Mouse (Mus musculus): ENCODE measurements around the gene Ube2n. TPM values are rescaled to one million over a fixed set of nuclear protein-coding genes. Genes with fewer than 3 reads are reported as not detected.

The Ube2n gene
- 742 TPM for polyA plus RNA-seq (2014; fragmentation: Illumina TruSeq; extraction: RNeasy Lipid Tissue Mini Kit (QIAGEN cat#74804); ENCODE audit: low read depth, low replicate concordance)

DNA sequence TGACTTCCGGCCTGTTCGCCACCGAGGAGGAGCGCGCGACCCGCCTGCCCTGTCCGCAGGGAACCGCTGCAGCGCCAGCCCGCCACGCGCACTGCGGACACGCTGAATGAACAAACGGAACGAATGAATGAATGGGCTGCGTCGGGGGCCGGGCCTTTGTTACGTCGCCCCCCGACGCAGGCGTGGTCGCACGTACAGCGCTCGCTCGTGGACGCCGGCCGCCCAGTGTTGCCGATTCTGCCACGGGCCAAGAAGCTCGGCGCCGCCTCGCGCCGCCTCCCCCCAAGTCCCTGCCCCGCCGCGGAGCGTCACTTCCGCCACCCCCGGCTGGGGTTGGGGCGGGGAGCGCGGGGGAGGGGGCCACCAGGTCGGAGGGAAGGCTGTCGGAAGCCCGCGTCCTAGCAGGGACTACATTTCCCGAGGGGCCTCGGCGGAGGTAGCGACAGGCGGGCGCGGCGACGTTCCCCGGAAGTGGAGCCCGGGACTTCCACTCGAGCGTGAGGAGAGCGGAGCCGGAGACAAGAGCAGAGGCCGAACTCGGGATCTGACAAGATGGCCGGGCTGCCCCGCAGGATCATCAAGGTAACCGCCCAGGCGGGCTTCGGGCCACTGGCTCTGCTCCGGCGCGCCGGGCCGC lies at the start of gene Ube2n:
TSS of gene Ube2n (plus strand) at position 490 of the 637 bp plus-strand sequence.

DNA sequence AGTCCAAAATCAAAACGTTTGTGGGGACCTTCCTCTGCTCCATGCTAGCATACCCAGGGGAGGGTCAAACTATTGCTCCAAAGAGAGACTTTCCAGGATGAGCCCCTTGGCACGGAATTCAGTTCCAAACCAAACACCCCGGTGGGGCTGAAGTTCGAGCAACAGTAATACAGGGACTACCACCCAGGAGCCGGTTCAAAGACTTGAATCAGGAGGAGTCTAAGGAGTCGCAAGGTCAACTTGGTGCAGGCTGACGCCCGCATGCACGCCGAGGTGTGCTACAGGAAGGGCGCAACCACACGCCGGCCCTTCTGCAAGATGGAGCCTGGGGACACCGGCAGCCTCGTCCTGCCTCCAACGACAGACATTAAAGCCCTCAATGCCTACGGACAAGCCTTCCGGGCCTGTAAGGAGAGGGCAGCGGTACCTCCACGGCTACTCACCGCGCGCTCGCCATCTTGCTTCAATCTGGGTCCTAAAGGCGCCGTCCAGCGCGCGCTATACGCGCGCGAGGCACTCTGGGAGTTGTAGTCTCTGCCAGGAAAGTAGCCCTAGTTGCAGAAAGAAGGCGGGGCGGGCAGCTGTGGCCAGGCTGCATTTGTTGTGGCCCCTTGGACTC lies 13.4 kb upstream of the Ube2n start, which contains the start of gene Mrpl42:
TSS of gene Mrpl42 (minus strand) at position 478 of the 619 bp plus-strand sequence.

GRCm38 (mm10) chr10:95563851-95564845 lies 49.2 kb downstream of the Ube2n start, which contains the start of gene Nudt4:
Nudt4 (minus strand) TSS chr10:95564146.

Other genes with a start within 250 kb of the Ube2n start
- 9.7 TPM for gene Cradd, start 191.0 kb upstream of the Ube2n start, polyA plus RNA-seq (2014; fragmentation: Illumina TruSeq; extraction: RNeasy Lipid Tissue Mini Kit (QIAGEN cat#74804); ENCODE audit: low read depth, low replicate concordance)
- 62.7 TPM for gene Socs2, start 98.0 kb upstream of the Ube2n start, polyA plus RNA-seq (2014; fragmentation: Illumina TruSeq; extraction: RNeasy Lipid Tissue Mini Kit (QIAGEN cat#74804); ENCODE audit: low read depth, low replicate concordance)
- 175 TPM for gene Mrpl42, start 13.2 kb upstream of the Ube2n start, polyA plus RNA-seq (2014; fragmentation: Illumina TruSeq; extraction: RNeasy Lipid Tissue Mini Kit (QIAGEN cat#74804); ENCODE audit: low read depth, low replicate concordance)
- gene Nudt4, start 49.0 kb downstream of the Ube2n start, polyA plus RNA-seq (2014; fragmentation: Illumina TruSeq; extraction: RNeasy Lipid Tissue Mini Kit (QIAGEN cat#74804); ENCODE audit: low read depth, low replicate concordance) = 360 TPM
- gene Anapc15-ps, start 158.3 kb downstream of the Ube2n start, polyA plus RNA-seq (2014; fragmentation: Illumina TruSeq; extraction: RNeasy Lipid Tissue Mini Kit (QIAGEN cat#74804); ENCODE audit: low read depth, low replicate concordance) = not detected